Mouse (Mus musculus): ENCODE results near the gene Olfr148. TPM values are rescaled to one million over a fixed set of nuclear protein-coding genes. Genes with fewer than 3 reads are reported as not detected.

Gene Olfr148
- polyA plus RNA-seq, 1 experiment from 2014 or later = not detected

DNA sequence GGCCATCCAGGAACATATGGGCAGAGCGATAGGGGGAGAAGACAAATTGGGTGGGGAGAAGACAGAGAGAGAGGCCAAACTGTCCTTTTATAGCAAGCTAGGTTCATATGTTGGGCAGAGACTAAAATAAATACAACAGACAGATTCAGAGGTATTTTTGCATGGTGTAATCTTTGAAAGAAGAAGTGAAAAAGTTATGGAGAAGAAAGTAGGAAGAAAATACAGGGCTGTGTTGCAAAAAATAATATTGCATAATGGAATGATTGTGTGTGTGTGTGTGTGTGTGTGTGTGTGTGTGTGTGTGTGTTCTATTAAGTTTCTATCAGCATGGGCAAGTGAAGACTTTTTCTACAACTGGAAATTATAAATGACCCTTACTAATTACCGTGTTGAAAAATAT, 18.6 kb downstream of the Olfr148 start:
- H3K4me2 ChIP-seq = no peak overlapping the region
- no peak overlapping the region for H3K9ac ChIP-seq
- H3K4me1 ChIP-seq (replicated peaks) = no peaks in the 10 kb centered on the region
- H3K27ac ChIP-seq (replicated peaks) = no peak overlapping the region
- no peaks in the 10 kb centered on the region for H3K27me3 ChIP-seq
- no peaks in the 10 kb centered on the region for H3K36me3 ChIP-seq (replicated peaks)
- H3K9me3 ChIP-seq (replicated peaks) = no peaks in the 10 kb centered on the region
- no peak for ATAC-seq (ENCODE audit: insufficient read depth)
- WGBS (ENCODE audit: insufficient replicate concordance) = 69% methylated on average over 2 of the region's 2 CpGs
- H3K4me3 ChIP-seq (replicated peaks) = no peak overlapping the region

DNA sequence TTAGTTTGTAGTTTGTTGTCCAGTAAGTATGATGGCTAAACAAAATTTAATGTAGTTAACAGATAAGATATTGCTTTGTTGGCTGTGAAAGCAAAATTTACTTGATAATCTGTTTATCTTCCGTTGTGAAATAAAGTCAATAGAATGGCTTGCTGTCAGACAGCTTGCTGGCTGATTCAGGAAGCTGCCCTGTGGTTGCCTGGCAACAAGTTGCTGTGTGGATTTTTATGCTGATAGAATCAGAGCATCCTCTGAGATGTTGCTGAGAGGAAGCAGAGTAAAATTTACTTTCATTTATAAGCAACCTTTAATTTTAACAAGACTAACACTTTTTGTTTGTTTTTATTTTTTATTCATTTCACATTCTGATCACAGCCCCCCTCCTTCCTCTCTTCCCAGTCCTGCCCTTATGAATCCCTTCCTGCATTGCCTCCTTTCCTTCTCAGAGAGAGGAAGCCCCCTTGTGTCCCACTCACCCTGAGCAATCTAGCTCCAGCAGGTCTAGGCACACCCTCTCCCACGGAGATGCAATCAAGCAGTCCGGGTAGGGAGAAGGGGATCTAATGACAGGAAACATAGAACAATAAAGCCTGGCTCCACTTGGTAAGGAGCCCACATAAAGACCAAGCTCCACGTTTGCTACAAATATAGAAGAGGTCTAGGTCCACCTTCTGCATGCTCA, 23.6 kb downstream of the Olfr148 start:
- Histone ChIP-seq H3K4me1 (replicated peaks) (no peaks in the 10 kb centered on the region), H3K4me2 (no peak overlapping the region), H3K27ac (replicated peaks) (no peak overlapping the region), H3K36me3 (replicated peaks) (no peaks in the 10 kb centered on the region), H3K9me3 (replicated peaks) (no peaks in the 10 kb centered on the region), H3K27me3 (no peaks in the 10 kb centered on the region), H3K4me3 (replicated peaks) (no peak overlapping the region), H3K9ac (no peak overlapping the region)
- WGBS (ENCODE audit: insufficient replicate concordance) = 4% methylated on average over 4 of the region's 4 CpGs
- ATAC-seq (ENCODE audit: insufficient read depth) = no peak

DNA sequence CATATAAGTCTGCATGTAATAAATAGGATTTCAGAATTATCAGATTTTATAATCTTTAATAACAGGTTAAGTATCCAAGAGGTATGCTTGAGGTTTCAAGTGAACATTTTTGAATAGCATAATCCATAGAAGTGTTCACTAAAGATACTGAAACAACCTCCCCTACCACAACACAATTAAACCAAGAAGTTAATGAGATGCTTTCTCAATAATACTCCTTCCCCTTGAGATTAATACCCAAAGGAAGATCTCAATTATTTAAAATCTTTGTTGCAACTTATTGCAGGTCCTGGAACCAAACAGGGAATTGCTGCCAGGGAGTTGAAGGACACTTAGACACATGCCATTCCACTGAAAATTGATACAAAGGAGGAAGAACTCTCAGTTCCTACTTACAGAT, 34.3 kb downstream of the Olfr148 start, which contains the start of gene Olfr961:
TSS of gene Olfr961 (plus strand) at position 301 of the 400 bp plus-strand sequence.
- H3K27ac ChIP-seq (replicated peaks) = no peak within 1 kb of the TSS
- no peak within 1 kb of the TSS for H3K9ac ChIP-seq
- ATAC-seq (ENCODE audit: insufficient read depth) = no peak
- H3K4me3 ChIP-seq (replicated peaks) = no peak within 1 kb of the TSS
- no peaks in the 10 kb centered on the region for H3K9me3 ChIP-seq (replicated peaks)
- no peaks in the 10 kb centered on the region for H3K27me3 ChIP-seq
- H3K36me3 ChIP-seq (replicated peaks) = no peaks in the 10 kb centered on the region
- no peak within 1 kb of the TSS for H3K4me2 ChIP-seq
- H3K4me1 ChIP-seq (replicated peaks) = no peaks in the 10 kb centered on the region

DNA sequence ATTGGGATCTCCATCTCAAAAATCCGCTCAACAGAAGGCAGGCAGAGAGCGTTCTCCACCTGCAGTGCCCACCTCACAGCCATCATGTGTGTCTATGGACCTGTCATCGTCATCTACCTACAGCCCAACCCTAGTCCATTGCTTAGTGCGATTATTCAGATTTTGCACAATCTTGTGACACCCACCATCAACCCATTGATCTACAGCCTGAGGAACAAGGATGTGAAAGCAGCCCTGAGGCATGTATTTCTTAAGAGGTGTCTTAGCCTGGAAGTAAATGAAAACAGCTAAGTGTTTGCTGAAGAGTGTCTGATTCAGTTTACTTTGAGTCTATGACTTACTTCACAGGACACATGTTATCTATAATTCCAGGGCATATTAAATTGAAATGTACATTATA, 36.9 kb downstream of the Olfr148 start:
- Histone ChIP-seq H3K27me3 (no peaks in the 10 kb centered on the region), H3K36me3 (replicated peaks) (no peaks in the 10 kb centered on the region), H3K9ac (no peak overlapping the region), H3K27ac (replicated peaks) (no peak overlapping the region), H3K4me3 (replicated peaks) (no peak overlapping the region), H3K4me1 (replicated peaks) (no peaks in the 10 kb centered on the region), H3K4me2 (no peak overlapping the region), H3K9me3 (replicated peaks) (no peaks in the 10 kb centered on the region)
- WGBS (ENCODE audit: insufficient replicate concordance) = 57% methylated on average over 4 of the region's 4 CpGs
- ATAC-seq (ENCODE audit: insufficient read depth) = no peak

DNA sequence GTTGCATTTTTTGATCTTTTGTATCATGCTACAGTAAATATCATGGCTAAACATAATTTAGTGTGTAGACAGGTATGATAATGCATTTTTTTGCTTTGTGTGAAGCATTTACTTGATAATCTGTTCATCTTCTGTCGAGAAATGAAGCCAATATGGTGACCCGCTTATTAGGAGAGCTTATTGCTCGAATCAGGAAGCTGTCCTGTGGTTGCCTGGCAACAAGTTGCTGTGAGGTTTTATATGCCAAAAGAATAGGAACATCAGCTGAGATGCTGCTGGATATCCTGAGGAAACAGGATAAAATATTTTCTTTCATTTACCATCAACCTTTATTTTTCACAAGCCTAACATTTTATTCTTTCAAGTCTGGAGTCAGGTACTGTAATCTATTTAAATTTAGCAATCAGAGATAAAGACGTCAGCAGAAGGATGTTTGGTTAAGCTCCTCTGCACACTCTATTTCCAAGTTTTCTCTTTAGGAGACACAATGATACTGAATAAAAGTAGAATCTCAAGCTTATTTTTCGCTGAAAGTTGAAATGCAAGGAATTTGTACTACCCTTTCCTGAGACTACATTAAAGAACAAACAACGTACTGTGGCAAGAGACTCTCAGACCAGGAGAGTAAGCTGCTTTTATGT, 44.4 kb downstream of the Olfr148 start:
- Histone ChIP-seq H3K36me3 (replicated peaks) (no peaks in the 10 kb centered on the region), H3K4me3 (replicated peaks) (no peak overlapping the region), H3K9me3 (replicated peaks) (no peaks in the 10 kb centered on the region), H3K27me3 (no peaks in the 10 kb centered on the region), H3K4me1 (replicated peaks) (no peaks in the 10 kb centered on the region), H3K4me2 (no peak overlapping the region), H3K9ac (no peak overlapping the region), H3K27ac (replicated peaks) (no peak overlapping the region)
- no peak for ATAC-seq (ENCODE audit: insufficient read depth)
- WGBS (ENCODE audit: insufficient replicate concordance) = 48% methylated on average over 6 of the region's 6 CpGs

Other genes with a start within 250 kb of the Olfr148 start
- gene Olfr951, start 223.2 kb upstream of the Olfr148 start, polyA plus RNA-seq (2015; fragmentation: Nextera tagmentation; extraction: Ambion mirVana) = not detected in 2 replicates
- not detected in 2 replicates for gene Olfr952, start 183.5 kb upstream of the Olfr148 start, polyA plus RNA-seq (2015; fragmentation: Nextera tagmentation; extraction: Ambion mirVana)
- gene Olfr954, start 154.0 kb upstream of the Olfr148 start, polyA plus RNA-seq (2015; fragmentation: Nextera tagmentation; extraction: Ambion mirVana) = not detected in 2 replicates
- not detected in 2 replicates for gene Olfr955, start 138.7 kb upstream of the Olfr148 start, polyA plus RNA-seq (2015; fragmentation: Nextera tagmentation; extraction: Ambion mirVana)
- not detected in 2 replicates for gene Olfr44, start 116.7 kb upstream of the Olfr148 start, polyA plus RNA-seq (2015; fragmentation: Nextera tagmentation; extraction: Ambion mirVana)
- not detected in 2 replicates for gene Olfr957, start 94.8 kb upstream of the Olfr148 start, polyA plus RNA-seq (2015; fragmentation: Nextera tagmentation; extraction: Ambion mirVana)
- gene Olfr958, start 56.6 kb upstream of the Olfr148 start, polyA plus RNA-seq (2015; fragmentation: Nextera tagmentation; extraction: Ambion mirVana) = not detected in 2 replicates
- not detected in 2 replicates for gene Olfr959, start 35.1 kb upstream of the Olfr148 start, polyA plus RNA-seq (2015; fragmentation: Nextera tagmentation; extraction: Ambion mirVana)
- gene AW551984, start 6.3 kb upstream of the Olfr148 start, polyA plus RNA-seq (2015; fragmentation: Nextera tagmentation; extraction: Ambion mirVana) = 3.2 and 4.6 TPM in 2 replicates
- not detected in 2 replicates for gene Olfr960, start 10.7 kb downstream of the Olfr148 start, polyA plus RNA-seq (2015; fragmentation: Nextera tagmentation; extraction: Ambion mirVana)
- not detected in 2 replicates for gene Olfr961, start 34.4 kb downstream of the Olfr148 start, polyA plus RNA-seq (2015; fragmentation: Nextera tagmentation; extraction: Ambion mirVana)
- gene Olfr963, start 56.5 kb downstream of the Olfr148 start, polyA plus RNA-seq (2015; fragmentation: Nextera tagmentation; extraction: Ambion mirVana) = not detected in 2 replicates
- not detected in 2 replicates for gene Olfr149, start 96.5 kb downstream of the Olfr148 start, polyA plus RNA-seq (2015; fragmentation: Nextera tagmentation; extraction: Ambion mirVana)
- not detected in 2 replicates for gene Olfr965, start 100.7 kb downstream of the Olfr148 start, polyA plus RNA-seq (2015; fragmentation: Nextera tagmentation; extraction: Ambion mirVana)
- gene Olfr150, start 120.3 kb downstream of the Olfr148 start, polyA plus RNA-seq (2015; fragmentation: Nextera tagmentation; extraction: Ambion mirVana) = not detected in 2 replicates
- not detected in 2 replicates for gene Olfr967, start 135.6 kb downstream of the Olfr148 start, polyA plus RNA-seq (2015; fragmentation: Nextera tagmentation; extraction: Ambion mirVana)
- not detected in 2 replicates for gene Olfr968, start 172.6 kb downstream of the Olfr148 start, polyA plus RNA-seq (2015; fragmentation: Nextera tagmentation; extraction: Ambion mirVana)
- gene Olfr969, start 180.3 kb downstream of the Olfr148 start, polyA plus RNA-seq (2015; fragmentation: Nextera tagmentation; extraction: Ambion mirVana) = not detected in 2 replicates
- not detected in 2 replicates for gene Olfr970, start 198.2 kb downstream of the Olfr148 start, polyA plus RNA-seq (2015; fragmentation: Nextera tagmentation; extraction: Ambion mirVana)
- not detected in 2 replicates for gene Olfr971, start 226.2 kb downstream of the Olfr148 start, polyA plus RNA-seq (2015; fragmentation: Nextera tagmentation; extraction: Ambion mirVana)

Measured in liver, embryonic 15.5 days (tissue).